Mouse (Mus musculus) liver, adult 2 months (tissue): Measurements from ENCODE around the gene Zmiz1.

Experiments
- CTCF ChIP-seq: fragments of 200-500 bp; IDR thresholded peaks from 2 replicates; pipeline ENCODE4 v1.5.1; 2011; ENCODE audit warnings: low read depth, low read length, control low read depth
- POLR2A ChIP-seq: fragments of 200-500 bp; IDR thresholded peaks from 2 replicates; pipeline ENCODE4 v1.6.1; 2011; ENCODE audit warnings: low read length, control low read depth; ENCODE audit not compliant: insufficient read depth; ENCODE audit errors: extremely low read depth

- TF ChIP-seq CTCF: peak; percentile 35
- TF ChIP-seq POLR2A: no peak
Measured at GRCm38 (mm10) chr14:25666668-25667376, 207.8 kb downstream of the Zmiz1 start.
